Mouse (Mus musculus) urinary bladder, postnatal 4 days (tissue): ENCODE measurements around the gene Lima1.
"Not testable (repeated sequence)": the region's sequence is repeated elsewhere in the genome, so short reads cannot be mapped to it uniquely, and the experiment has no call there.

Experiments used
- DNase-seq, 2 experiments: peaks; one replicate each; pipeline ENCODE4 v3.0.0; 2021 to 2022; ENCODE audit warnings: low spot score in 2 of 2

The Lima1 gene

GRCm38 (mm10) chr15:99835191-99835590 lies 40.1 kb downstream of the Lima1 start:
- no peak for DNase-seq

GRCm38 (mm10) chr15:99834681-99835080 lies 40.6 kb downstream of the Lima1 start:
- DNase-seq = no peak

- no peak for DNase-seq
Observed at GRCm38 (mm10) chr15:99833648-99834454, 41.4 kb downstream of the Lima1 start.

GRCm38 (mm10) chr15:99831535-99831934 lies 43.7 kb downstream of the Lima1 start:
- DNase-seq = no peak

- DNase-seq = no peak
Observed at GRCm38 (mm10) chr15:99828061-99828460, 47.2 kb downstream of the Lima1 start.

- no peak for DNase-seq
Observed at GRCm38 (mm10) chr15:99826210-99826888, 48.9 kb downstream of the Lima1 start.

- DNase-seq = no peak
Observed at GRCm38 (mm10) chr15:99825211-99825610, 50.0 kb downstream of the Lima1 start.

GRCm38 (mm10) chr15:99823322-99823898 lies 51.8 kb downstream of the Lima1 start:
- DNase-seq = no peak

- not testable (repeated sequence) for DNase-seq
Observed at GRCm38 (mm10) chr15:99822501-99822900, 52.8 kb downstream of the Lima1 start.

- peak; percentile 59 to 69 for DNase-seq
Observed at GRCm38 (mm10) chr15:99819621-99820279, 55.5 kb downstream of the Lima1 start.

GRCm38 (mm10) chr15:99819109-99819440 lies 56.2 kb downstream of the Lima1 start:
- no peak for DNase-seq

- DNase-seq = no peak
Observed at GRCm38 (mm10) chr15:99818321-99819108, 56.7 kb downstream of the Lima1 start.

GRCm38 (mm10) chr15:99817343-99818235 lies 57.7 kb downstream of the Lima1 start:
- DNase-seq = no peak

GRCm38 (mm10) chr15:99815999-99816398 lies 59.3 kb downstream of the Lima1 start:
- no peak for DNase-seq

GRCm38 (mm10) chr15:99814554-99815260 lies 60.5 kb downstream of the Lima1 start:
- DNase-seq = no peak

- no peak for DNase-seq
Observed at GRCm38 (mm10) chr15:99813639-99814038, 61.6 kb downstream of the Lima1 start.

GRCm38 (mm10) chr15:99812097-99812496 lies 63.2 kb downstream of the Lima1 start:
- DNase-seq = no peak

- DNase-seq = no peak
Observed at GRCm38 (mm10) chr15:99807776-99808735, 67.2 kb downstream of the Lima1 start.

- no peak for DNase-seq
Observed at GRCm38 (mm10) chr15:99806171-99806570, 69.1 kb downstream of the Lima1 start.
